Mouse (Mus musculus) liver, embryonic 15.5 days (tissue): ENCODE measurements around the gene Smurf2. TPM values are rescaled to one million over a fixed set of nuclear protein-coding genes. Genes with fewer than 3 reads are reported as not detected.
"Not testable (repeated sequence)": the region's sequence is repeated elsewhere in the genome, so short reads cannot be mapped to it uniquely, and the experiment has no call there.

ENCODE experiments used
- ATAC-seq: fragments of 200-750 bp; cut with Nextera tagmentation; 2 replicates; pipeline ENCODE4 v1.8.0; 2017; ENCODE audit warnings: moderate number of reproducible peaks, mild to moderate bottlenecking, moderate library complexity; ENCODE audit not compliant: insufficient read depth
- H3K27ac ChIP-seq: fragments of 300-500 bp; sonication (generic); replicated peaks from 2 replicates; pipeline ENCODE4 v1.5.1; 2015; ENCODE audit warnings: mild to moderate bottlenecking, inconsistent platforms
- H3K27me3 ChIP-seq: fragments of 300-500 bp; sonication (generic); 2 replicates; pipeline ENCODE4 v1.6.1; 2015; ENCODE audit warnings: mild to moderate bottlenecking, inconsistent platforms
- H3K36me3 ChIP-seq: fragments of 300-500 bp; sonication (generic); replicated peaks from 2 replicates; pipeline ENCODE4 v1.6.1; 2015; ENCODE audit warnings: moderate library complexity, mild to moderate bottlenecking, inconsistent platforms
- H3K4me1 ChIP-seq: fragments of 300-500 bp; sonication (generic); replicated peaks from 2 replicates; pipeline ENCODE4 v1.6.1; 2015; ENCODE audit warnings: inconsistent platforms
- H3K4me2 ChIP-seq: fragments of 300-500 bp; sonication (generic); 2 replicates; pipeline ENCODE4 v1.6.1; 2015; ENCODE audit warnings: moderate library complexity, mild to moderate bottlenecking, inconsistent platforms
- H3K4me3 ChIP-seq: fragments of 300-500 bp; sonication (generic); replicated peaks from 2 replicates; pipeline ENCODE4 v1.5.1; 2015; ENCODE audit warnings: mild to moderate bottlenecking, inconsistent platforms
- H3K9ac ChIP-seq: fragments of 300-500 bp; sonication (generic); 2 replicates; pipeline ENCODE4 v1.6.1; 2015; ENCODE audit warnings: moderate library complexity, mild to moderate bottlenecking, inconsistent platforms
- H3K9me3 ChIP-seq: fragments of 300-500 bp; sonication (generic); replicated peaks from 2 replicates; pipeline ENCODE4 v1.6.1; 2016; ENCODE audit warnings: inconsistent platforms
- WGBS: fragments of 180-500 bp; shearing (Covaris S2); methylation state at CpG from one replicate; pipeline ENCODE4 v1.1.7; 2015; ENCODE audit warnings: mixed read lengths; ENCODE audit not compliant: insufficient replicate concordance; 5-methylcytosine and 5-hydroxymethylcytosine counted together
- polyA plus RNA-seq: library from polyadenylated mRNA; unstranded; fragments of >200 nt; fragmentation: Nextera tagmentation; extraction: Ambion mirVana; gene quantifications from 2 replicates; pipeline ENCODE4 v1.2.1, GENCODE M21; 2015

Gene Smurf2
- polyA plus RNA-seq, 1 experiment from 2014 or later = 2.7 TPM

DNA sequence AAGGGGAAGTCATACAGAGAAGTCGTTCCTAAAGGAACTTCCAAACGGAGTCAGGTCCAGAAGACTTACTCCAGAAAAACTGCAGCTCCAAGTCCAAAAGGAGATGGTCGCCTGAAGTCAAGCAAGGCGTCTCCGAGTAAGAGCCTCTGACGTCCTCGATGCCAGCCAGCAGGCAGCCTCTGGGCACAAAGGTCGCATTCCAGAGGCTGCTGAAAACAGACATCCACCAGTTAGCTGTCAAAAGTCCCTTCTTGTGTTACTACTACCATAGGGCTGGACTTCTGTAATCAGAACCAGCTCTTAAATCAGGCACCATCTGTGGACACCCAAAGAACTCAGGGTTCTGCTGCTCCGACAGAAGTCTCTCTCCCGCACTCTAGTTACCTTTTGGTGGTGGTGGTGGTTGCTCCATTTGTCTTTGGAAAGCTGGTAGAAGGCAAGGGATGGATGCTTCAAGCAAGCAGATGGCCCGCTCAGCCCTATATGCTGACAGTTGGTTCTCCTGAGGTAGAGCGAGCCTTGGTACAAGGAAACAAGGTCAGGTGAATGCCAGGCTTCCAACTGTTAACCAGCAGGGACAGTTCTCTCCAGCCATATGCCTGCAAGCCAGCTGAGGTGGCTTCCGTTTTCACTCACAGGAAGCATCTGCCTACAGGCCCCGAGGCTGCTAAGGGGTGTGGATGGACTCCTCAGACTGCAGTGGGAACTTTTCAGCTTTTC lies 105.8 kb downstream of the Smurf2 start:
- Histone ChIP-seq H3K9me3 (no peaks in the 10 kb centered on the region), H3K4me1 (peaks cover 10% of the 10 kb centered on the region; the same call in 1 of the 2 replicates), H3K4me2 (no peak overlapping the region), H3K36me3 (peaks cover 95% of the 10 kb centered on the region), H3K27ac (no peak overlapping the region), H3K27me3 (no peaks in the 10 kb centered on the region), H3K4me3 (no peak overlapping the region), H3K9ac (no peak overlapping the region)
- 75% methylated on average over 14 of the region's 14 CpGs for WGBS
- ATAC-seq = no peak

DNA sequence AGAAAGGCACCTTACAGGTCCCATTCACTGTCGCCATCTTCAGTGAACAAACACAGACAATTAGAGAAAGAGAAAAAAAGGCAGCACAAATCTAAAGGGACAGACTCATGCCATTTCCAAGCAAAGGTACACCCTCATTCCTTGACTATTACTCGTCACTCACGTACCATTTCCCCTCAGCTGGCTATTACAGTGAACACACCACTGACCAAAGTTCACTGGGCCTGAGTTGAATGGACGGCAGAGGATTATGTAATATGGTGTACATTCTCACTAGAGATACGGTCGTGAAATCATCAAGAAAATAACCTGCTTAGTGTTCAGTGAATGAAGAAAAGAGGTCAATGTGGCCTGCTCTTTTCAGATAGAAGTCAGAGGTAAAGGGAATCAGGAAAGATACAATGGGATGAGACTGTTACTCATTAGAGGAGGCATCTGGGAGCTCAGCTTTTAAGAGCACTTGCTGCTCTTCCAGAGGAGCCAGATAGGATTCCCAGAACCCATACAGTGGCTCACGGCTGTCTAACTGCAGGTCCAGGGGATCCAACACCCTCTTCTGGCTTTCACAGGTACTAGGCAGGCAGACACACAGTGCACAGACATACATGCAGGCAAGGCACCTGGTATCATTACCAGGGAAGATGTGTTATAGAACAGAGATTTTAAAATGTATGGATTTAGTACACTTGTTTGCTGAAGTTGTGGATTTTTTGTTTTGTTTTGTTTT lies 107.9 kb downstream of the Smurf2 start:
- H3K4me2 ChIP-seq = no peak overlapping the region
- peak; percentile 71 for ATAC-seq
- H3K27me3 ChIP-seq = no peaks in the 10 kb centered on the region
- 0 out of 2 replicates have a peak, but pooled peaks cover 10% of the 10 kb centered on the region for H3K4me1 ChIP-seq
- WGBS = 71% methylated on average over 7 of the region's 7 CpGs
- H3K4me3 ChIP-seq = no peak overlapping the region
- H3K9ac ChIP-seq = no peak overlapping the region
- no peaks in the 10 kb centered on the region for H3K9me3 ChIP-seq
- H3K27ac ChIP-seq = peak overlapping the region; percentile 70
- peaks cover 91% of the 10 kb centered on the region for H3K36me3 ChIP-seq

DNA sequence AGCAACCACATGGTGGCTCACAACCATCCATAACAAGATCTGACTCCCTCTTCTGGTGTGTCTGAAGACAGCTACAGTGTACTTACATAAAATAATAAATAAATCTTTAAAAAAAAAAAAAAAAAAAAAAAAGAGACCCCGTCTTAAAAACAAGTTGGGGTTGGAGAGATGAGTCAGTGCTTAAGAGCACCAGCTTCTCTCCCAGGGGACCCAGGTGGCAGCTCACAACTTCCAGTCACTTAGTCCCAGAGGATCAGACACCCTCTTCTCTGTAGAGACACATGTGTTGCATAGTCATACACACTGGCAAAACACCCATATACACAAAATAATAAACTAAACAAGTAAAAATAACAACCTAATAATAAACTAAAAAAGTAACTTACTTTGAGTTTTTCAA lies 113.1 kb downstream of the Smurf2 start:
- H3K9me3 ChIP-seq, H3K27ac ChIP-seq, ATAC-seq, H3K4me3 ChIP-seq, H3K4me2 ChIP-seq, H3K4me1 ChIP-seq, H3K9ac ChIP-seq, H3K27me3 ChIP-seq: not testable (repeated sequence)
- 57% methylated on average over 1 of the region's 1 CpGs for WGBS
- H3K36me3 ChIP-seq = peaks cover 80% of the 10 kb centered on the region

DNA sequence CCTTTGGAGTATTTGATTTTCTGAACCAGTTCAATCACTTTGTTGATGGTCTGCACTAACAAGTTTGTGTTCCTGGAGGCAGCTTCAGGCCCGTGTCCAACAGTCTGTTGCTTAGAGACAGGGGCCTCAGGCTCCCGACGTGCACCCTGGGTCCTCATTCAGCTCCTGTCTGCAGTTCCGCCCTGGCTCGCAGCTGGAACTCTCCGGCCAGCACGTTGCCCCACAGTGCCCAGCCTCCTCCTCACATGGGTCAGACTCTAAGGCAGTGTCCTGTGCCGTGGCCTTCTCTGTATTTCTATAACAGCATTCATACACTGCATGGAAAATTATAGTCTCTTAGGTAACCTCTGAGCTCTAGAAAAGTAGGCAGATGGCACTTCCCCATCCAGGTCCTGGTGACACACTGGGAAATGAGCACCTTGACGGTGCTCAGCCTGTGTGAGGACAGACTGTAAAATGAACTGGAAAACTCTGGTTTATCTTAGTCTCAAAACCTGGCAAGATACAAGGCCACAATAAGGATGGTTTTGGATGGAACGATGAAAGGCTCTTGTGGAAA lies 118.4 kb downstream of the Smurf2 start:
- Histone ChIP-seq H3K4me3 (no peak overlapping the region), H3K4me1 (no peaks in the 10 kb centered on the region), H3K9ac (no peak overlapping the region), H3K27me3 (no peaks in the 10 kb centered on the region), H3K4me2 (no peak overlapping the region), H3K36me3 (peaks cover 89% of the 10 kb centered on the region), H3K9me3 (no peaks in the 10 kb centered on the region), H3K27ac (no peak overlapping the region)
- ATAC-seq = no peak
- WGBS = 78% methylated on average over 10 of the region's 10 CpGs

DNA sequence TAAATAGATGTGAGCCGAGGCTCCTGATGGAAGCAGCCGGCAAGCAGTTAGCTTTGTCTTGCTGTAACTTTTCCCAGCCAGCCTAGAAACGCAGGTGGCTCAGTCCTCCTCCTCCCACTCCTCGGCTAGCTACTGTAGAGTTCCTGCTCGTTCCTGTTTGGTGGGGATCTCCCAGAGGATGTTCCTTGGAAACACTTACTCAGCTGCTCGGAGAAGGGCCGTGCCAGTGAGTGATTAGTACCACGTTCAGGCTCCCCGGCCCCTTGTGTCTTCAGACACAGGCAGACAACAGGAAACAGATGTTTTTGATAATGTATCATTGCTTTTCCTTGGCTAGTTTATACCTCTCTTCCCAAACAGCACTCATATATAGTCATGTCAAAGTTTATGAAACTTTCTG lies 124.8 kb downstream of the Smurf2 start:
- Histone ChIP-seq H3K27me3 (no peaks in the 10 kb centered on the region), H3K4me1 (peaks cover 3% of the 10 kb centered on the region; the same call in 1 of the 2 replicates), H3K4me3 (no peak overlapping the region), H3K27ac (no peak overlapping the region), H3K36me3 (peaks cover 88% of the 10 kb centered on the region), H3K9me3 (no peaks in the 10 kb centered on the region), H3K4me2 (no peak overlapping the region), H3K9ac (no peak overlapping the region)
- ATAC-seq = no peak
- 39% methylated on average over 9 of the region's 9 CpGs for WGBS

DNA sequence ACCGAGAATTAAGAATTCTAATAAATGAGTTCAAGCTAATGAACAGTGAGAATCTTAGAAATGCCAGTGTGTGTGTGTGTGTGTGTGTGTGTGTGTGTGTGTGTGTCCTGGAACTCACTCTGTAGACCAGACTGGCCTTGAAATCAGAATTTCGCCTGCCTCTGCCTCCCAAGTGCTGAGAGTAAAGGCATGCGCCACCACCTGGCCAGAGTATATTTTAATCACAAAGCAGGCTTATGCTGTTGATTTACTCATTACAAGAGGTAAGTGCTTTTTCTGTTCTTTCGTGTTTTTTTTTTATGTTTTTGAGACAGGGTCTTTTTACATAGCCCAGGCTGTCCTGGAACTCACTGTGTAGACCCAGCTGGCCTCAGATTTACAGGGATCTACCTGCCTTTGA lies 126.7 kb downstream of the Smurf2 start:
- H3K36me3 ChIP-seq = peaks cover 70% of the 10 kb centered on the region
- H3K9me3 ChIP-seq = no peaks in the 10 kb centered on the region
- 65% methylated on average over 4 of the region's 4 CpGs for WGBS
- peaks cover 8% of the 10 kb centered on the region for H3K4me1 ChIP-seq
- no peaks in the 10 kb centered on the region for H3K27me3 ChIP-seq
- H3K4me2 ChIP-seq = no peak overlapping the region
- no peak overlapping the region for H3K27ac ChIP-seq
- H3K9ac ChIP-seq = no peak overlapping the region
- no peak overlapping the region for H3K4me3 ChIP-seq
- ATAC-seq = no peak

DNA sequence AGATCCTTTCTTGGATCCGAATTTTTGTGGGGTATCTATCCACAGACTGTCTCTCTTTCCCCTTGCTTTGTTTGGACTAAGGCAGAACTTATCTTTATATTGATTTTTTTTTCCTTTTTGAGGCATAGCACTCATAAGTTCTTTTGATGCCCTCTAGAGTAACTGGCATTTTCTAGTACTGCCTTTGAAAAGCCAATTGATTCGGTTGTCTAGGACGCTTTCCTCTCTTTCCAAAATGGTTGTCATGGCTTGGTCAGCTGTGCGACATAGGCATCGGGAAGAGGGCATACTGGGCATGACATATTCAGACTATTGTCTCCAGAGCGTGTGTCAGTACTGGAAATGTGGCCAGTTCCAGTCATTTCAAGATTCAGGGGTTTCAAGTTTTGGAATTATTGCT lies 130.9 kb downstream of the Smurf2 start:
- Histone ChIP-seq H3K27ac (peak overlapping the region; percentile 99), H3K36me3 (peaks cover 57% of the 10 kb centered on the region), H3K4me1 (peaks cover 21% of the 10 kb centered on the region), H3K9ac (peak overlapping the region; percentile 99), H3K9me3 (no peaks in the 10 kb centered on the region), H3K4me3 (peak overlapping the region; percentile 96), H3K27me3 (no peaks in the 10 kb centered on the region), H3K4me2 (peak overlapping the region; percentile 68)
- under 1% methylated on average over 6 of the region's 6 CpGs for WGBS
- no peak for ATAC-seq

DNA sequence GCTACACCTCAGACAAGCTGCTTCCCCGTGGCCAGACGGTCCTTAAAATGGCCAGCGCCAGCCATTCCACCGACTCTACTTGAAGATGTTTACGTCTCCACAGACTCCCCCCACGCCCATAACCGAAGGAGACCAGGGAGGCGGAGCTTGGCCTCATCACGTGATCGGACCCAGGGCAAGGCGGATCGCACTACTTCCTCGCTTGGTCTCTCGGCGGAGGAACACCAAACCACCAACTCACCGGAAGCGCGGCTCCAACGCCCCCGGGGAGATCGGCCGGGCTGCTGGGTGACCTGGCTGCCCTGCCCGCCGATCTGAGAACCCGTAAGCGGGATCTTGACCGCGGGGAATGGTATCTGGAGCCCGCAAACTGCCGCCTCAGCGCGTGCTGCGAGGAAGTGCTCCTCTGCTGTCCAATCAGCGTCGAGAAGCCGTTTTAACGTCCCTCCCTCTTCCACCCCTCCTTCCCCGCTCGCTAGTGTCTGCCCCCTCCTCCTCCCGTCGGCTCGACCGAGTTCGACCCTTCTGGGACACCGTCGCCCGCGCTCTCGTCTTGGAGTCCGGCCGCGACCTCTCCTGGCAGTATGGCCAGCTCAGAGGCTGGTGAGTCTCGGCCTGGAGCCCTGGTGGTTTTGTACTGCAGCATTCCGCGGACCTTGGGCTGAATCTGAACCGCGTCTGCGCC lies 131.6 kb downstream of the Smurf2 start, which contains the start of the genes Ddx5 and Cep95:
TSS of gene Ddx5 (minus strand) at position 411 of the 685 bp plus-strand sequence.
TSS of gene Cep95 (plus strand) at position 478 of the 685 bp plus-strand sequence.
- Histone ChIP-seq H3K27me3 (no peaks in the 10 kb centered on the region), H3K27ac (peak within 1 kb of the TSS; percentile 99), H3K36me3 (peaks cover 57% of the 10 kb centered on the region), H3K4me1 (peaks cover 21% of the 10 kb centered on the region), H3K9me3 (no peaks in the 10 kb centered on the region), H3K4me3 (peak within 1 kb of the TSS; percentile 96), H3K4me2 (peak within 1 kb of the TSS; percentile 68), H3K9ac (peak within 1 kb of the TSS; percentile 99)
- under 1% methylated on average over 58 of the region's 58 CpGs for WGBS
- ATAC-seq = peak; percentile 86

DNA sequence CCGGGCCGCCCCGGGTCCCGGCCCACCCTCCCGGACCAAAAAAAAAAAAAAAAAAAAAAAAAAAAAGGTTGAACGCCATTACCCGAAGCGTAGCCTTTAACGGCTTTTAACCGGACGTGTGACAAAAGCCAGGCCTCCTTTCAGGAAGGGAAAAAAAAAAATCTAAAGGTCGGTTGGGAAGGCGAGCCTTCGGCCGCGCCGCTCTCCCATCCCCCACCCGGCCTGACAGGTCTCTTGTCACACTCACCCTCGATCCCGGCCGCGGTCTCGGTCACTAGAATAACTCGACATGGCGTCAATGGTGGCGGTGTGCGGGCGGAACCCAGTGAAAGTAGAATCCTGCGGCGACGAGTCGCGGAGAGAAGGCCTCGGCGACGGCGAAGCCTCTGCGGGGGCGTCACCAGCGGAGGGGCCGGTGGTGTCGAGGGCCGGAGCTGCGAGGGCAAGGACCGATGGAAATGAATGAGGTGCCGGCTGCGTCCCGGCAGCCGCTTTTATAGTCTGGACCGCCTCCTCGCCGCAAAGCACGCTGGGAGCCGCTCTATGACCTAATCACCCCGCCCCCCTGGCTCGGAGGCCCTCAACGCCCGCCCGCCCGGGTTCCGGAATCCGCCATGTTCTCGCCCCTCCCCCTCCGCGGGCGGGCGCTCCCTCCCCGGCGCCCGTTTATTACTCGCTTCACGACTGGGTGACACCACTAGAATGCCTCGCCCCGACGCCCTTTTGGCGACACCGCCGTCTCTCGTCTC lies 132.3 kb downstream of the Smurf2 start:
- ATAC-seq = peak; percentile 79
- Histone ChIP-seq H3K4me3 (peak overlapping the region; percentile 96), H3K27ac (peak overlapping the region; percentile 99), H3K9ac (peak overlapping the region; percentile 99), H3K36me3 (peaks cover 57% of the 10 kb centered on the region), H3K4me2 (peak overlapping the region; percentile 68), H3K9me3 (no peaks in the 10 kb centered on the region), H3K27me3 (no peaks in the 10 kb centered on the region), H3K4me1 (peaks cover 22% of the 10 kb centered on the region)
- under 1% methylated on average over 79 of the region's 79 CpGs for WGBS
